Mouse (Mus musculus) thymus, adult 2 months (tissue): ENCODE data around the gene Klhl32. TPM values are rescaled to one million over a fixed set of nuclear protein-coding genes. Genes with fewer than 3 reads are reported as not detected.

Experiments used
- DNase-seq: peaks from one replicate; pipeline ENCODE4 v3.0.0; 2021
- H3K27ac ChIP-seq: fragments of 200-500 bp; 2 replicates; pipeline ENCODE4 v1.5.1; 2012; ENCODE audit warnings: low read length, control low read depth; ENCODE audit not compliant: control insufficient read depth, insufficient read depth
- H3K27me3 ChIP-seq: fragments of 200-500 bp; 2 replicates; pipeline ENCODE4 v1.6.1; 2012; ENCODE audit warnings: mild to moderate bottlenecking, low read length, moderate library complexity, mixed read lengths; ENCODE audit not compliant: control insufficient read depth, insufficient read depth
- H3K36me3 ChIP-seq: fragments of 200-500 bp; 2 replicates; pipeline ENCODE4 v1.6.1; 2012; ENCODE audit warnings: mild to moderate bottlenecking, low read length, moderate library complexity; ENCODE audit not compliant: control insufficient read depth, insufficient read depth
- H3K4me1 ChIP-seq: fragments of 200-500 bp; replicated peaks from 2 replicates; pipeline ENCODE4 v1.6.1; 2012; ENCODE audit warnings: low read length; ENCODE audit not compliant: control insufficient read depth, insufficient read depth
- H3K4me3 ChIP-seq: fragments of 200-500 bp; 2 replicates; pipeline ENCODE4 v1.5.1; 2012; ENCODE audit warnings: mild to moderate bottlenecking, low read length, control low read depth, moderate library complexity; ENCODE audit not compliant: control insufficient read depth, insufficient read depth
- CTCF ChIP-seq: fragments of 200-500 bp; IDR thresholded peaks from 2 replicates; pipeline ENCODE4 v1.5.1; 2012; ENCODE audit warnings: mild to moderate bottlenecking, control low read depth, low read length, moderate library complexity, borderline replicate concordance; ENCODE audit not compliant: control insufficient read depth, poor library complexity, insufficient read depth; ENCODE audit errors: extremely low read depth
- POLR2A ChIP-seq: fragments of 200-500 bp; IDR thresholded peaks from 2 replicates; pipeline ENCODE4 v1.6.1; 2012; ENCODE audit warnings: mild to moderate bottlenecking, low read length, control low read depth, moderate library complexity; ENCODE audit not compliant: control insufficient read depth, poor library complexity, insufficient read depth; ENCODE audit errors: extremely low read depth
- WGBS: fragments of 180-500 bp; shearing (Covaris S2); methylation state at CpG from one replicate; pipeline ENCODE4 v1.1.7; 2018; 5-methylcytosine and 5-hydroxymethylcytosine counted together
- polyA plus RNA-seq: library from polyadenylated mRNA; depleted of rRNA; stranded (reverse); fragments of >200 nt; gene quantifications from 2 replicates; pipeline ENCODE4 v1.2.3, GENCODE M21; 2012

Gene Klhl32
- polyA plus RNA-seq, 1 experiment: 0.49 TPM

DNA sequence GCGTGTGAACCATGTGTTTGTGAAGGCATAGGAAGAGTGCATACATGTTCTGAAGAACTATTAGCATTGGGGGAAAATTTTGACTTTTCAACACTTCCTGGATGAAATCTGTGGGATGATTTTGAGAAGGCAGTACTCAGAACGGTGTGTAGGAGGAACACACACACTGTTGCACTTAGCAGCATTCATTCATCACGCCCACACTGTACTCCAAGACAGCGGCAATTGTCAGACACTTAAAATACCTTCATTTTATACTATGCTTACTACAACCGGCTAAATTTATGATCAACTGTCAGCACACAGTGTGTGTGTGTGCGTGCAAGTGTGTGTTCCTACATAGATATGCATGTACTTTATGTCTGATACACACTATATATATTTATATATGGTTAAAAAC, 113.8 kb downstream of the Klhl32 start:
- Histone ChIP-seq H3K27ac (no peak overlapping the region), H3K4me1 (no peaks in the 10 kb centered on the region), H3K36me3 (no peaks in the 10 kb centered on the region), H3K27me3 (no peaks in the 10 kb centered on the region), H3K4me3 (no peak overlapping the region)
- 91% methylated on average over 6 of the region's 6 CpGs for WGBS
- no peak for DNase-seq
- TF ChIP-seq POLR2A: no peak
- no peak for TF ChIP-seq CTCF

DNA sequence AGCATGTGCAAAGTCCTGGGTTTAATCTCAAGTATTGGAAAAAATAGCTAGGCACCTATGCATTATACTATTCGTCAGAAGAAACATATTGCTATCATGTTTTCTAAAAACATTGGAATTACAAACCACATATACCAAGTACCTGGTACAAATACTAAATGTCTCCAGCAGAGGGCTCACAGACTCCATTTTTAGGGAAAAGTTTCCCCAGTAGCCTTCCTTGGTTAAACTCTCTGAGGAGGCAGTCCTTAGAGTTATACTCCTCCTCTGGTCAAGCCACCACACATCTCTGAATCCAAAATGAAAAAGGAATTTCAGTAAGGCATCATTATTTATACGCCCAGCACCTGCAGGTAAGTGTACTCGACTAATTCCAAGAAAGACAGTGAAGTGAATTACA, 130.1 kb downstream of the Klhl32 start:
- peak; percentile 4 for DNase-seq
- Histone ChIP-seq H3K4me1 (no peaks in the 10 kb centered on the region), H3K27ac (no peak overlapping the region), H3K27me3 (no peaks in the 10 kb centered on the region), H3K36me3 (no peaks in the 10 kb centered on the region), H3K4me3 (no peak overlapping the region)
- TF ChIP-seq CTCF: no peak
- 41% methylated on average over 3 of the region's 3 CpGs for WGBS

DNA sequence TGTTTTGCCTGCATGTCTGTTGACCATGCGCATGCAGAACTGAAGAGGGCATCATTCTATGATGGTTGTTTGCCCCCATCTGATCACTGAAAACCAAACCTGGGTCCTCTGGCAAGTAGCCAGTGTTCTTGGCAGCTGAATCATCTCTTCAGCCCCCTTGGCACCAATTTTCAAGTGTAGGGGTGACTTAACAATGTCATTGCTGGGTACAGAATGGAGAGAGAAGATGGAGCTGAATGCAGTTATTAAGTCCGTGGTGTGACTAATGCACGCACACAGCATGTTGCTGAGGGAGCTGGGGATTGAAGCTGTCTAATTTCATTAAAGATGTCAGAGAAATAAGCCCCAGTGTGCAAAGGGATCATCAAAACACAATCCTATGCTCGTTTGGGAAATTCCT, 135.4 kb downstream of the Klhl32 start:
- DNase-seq: no peak
- WGBS: 76% methylated on average over 4 of the region's 4 CpGs
- Histone ChIP-seq H3K27ac (no peak overlapping the region), H3K4me1 (no peaks in the 10 kb centered on the region), H3K27me3 (no peaks in the 10 kb centered on the region), H3K36me3 (no peaks in the 10 kb centered on the region), H3K4me3 (no peak overlapping the region)
- TF ChIP-seq CTCF: no peak
- no peak for TF ChIP-seq POLR2A

DNA sequence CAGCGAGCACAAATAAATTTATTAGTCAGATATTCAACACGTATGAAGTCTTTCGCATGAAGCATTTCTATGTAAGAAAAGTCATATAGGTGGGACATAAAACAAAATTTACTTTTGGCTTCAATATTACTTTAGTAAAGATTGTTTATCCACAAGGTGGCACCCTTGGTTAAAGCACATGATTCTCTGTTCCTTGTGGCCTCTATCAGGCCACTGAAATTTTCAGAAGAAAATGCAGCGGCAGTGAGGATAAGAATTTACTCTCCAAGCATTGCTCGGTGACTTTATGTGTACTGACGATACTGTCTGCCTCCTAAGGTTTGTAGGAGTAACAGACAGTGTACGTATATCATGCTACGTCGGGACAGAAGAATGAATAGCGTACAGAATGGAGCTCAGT, 136.6 kb downstream of the Klhl32 start:
- no peaks in the 10 kb centered on the region for H3K27me3 ChIP-seq
- H3K27ac ChIP-seq: no peak overlapping the region
- 88% methylated on average over 10 of the region's 10 CpGs for WGBS
- no peak for TF ChIP-seq POLR2A
- no peak for TF ChIP-seq CTCF
- no peaks in the 10 kb centered on the region for H3K36me3 ChIP-seq
- DNase-seq: no peak
- no peaks in the 10 kb centered on the region for H3K4me1 ChIP-seq
- no peak overlapping the region for H3K4me3 ChIP-seq

DNA sequence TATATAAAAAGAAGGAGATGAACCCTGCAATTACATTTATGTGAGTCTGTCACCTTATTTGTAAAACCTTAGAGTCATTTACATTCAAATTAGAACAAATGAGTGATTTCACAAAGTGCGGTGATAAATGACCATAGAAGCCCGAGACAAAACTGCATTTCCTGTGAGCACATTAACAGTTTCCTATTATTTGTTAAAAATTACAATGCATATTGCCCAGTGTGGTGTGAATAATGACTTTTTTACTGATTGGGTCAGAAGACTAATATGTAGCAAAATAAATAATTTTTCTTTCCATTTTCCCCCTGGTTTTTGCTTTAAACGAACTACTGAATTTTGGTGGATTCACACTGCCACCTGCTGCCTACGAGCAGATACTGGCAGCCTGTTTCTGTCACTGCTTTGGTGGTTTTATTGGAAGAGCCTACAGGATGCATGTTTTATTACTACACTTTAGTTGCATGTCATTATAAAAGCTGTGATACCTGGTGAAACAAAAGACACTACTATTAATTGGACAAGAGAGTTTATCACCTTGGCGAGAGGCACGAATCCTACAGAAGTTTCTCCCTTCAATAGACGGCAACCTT, 152.3 kb downstream of the Klhl32 start:
- TF ChIP-seq POLR2A: no peak
- TF ChIP-seq CTCF: no peak
- WGBS: 65% methylated on average over 7 of the region's 7 CpGs
- no peaks in the 10 kb centered on the region for H3K27me3 ChIP-seq
- H3K4me1 ChIP-seq: no peaks in the 10 kb centered on the region
- no peak overlapping the region for H3K4me3 ChIP-seq
- DNase-seq: no peak
- no peak overlapping the region for H3K27ac ChIP-seq
- no peaks in the 10 kb centered on the region for H3K36me3 ChIP-seq

DNA sequence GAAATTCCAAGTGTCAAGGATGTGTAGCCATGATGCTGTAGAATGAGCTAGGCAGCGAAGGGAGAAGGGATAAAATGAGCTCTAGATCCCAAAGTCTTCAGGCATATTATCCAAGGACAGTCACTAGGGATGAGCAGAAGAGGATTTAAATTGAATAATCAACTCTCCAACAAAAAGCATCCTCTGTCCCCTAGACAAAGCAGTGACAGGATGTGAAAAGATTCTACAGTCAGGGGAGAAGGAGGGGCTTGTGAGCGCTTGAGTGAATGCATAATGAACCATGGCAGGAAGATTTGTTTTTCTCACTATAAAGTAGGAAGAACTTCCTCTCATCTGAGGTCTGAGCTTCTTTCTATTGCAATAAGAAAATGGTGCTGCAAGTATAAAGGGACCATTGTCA, 170.8 kb downstream of the Klhl32 start:
- Histone ChIP-seq H3K36me3 (no peaks in the 10 kb centered on the region), H3K27me3 (no peaks in the 10 kb centered on the region), H3K4me3 (no peak overlapping the region), H3K4me1 (no peaks in the 10 kb centered on the region), H3K27ac (no peak overlapping the region)
- no peak for DNase-seq
- TF ChIP-seq CTCF (no peak), POLR2A (no peak)
- WGBS: 84% methylated on average over 2 of the region's 2 CpGs

DNA sequence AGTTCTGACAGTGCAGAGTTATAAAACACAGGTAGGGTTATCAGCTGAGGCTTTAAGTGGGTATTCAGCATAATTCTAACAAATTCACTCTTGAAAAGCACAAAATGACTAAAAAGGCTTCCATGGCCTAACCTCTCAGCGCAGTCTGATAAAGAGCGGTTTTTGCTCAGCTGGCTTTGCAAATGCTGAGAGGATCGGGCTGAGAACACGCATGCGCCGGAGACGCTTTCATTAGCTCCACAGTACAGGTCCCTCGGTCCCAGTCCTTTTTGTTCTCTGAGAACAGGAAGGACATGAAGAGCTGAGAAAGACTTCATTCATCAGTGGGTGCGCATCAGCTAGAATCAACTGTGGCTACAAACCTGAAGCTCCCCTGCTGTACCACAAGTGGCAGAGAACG, 180.9 kb downstream of the Klhl32 start:
- DNase-seq: no peak
- Histone ChIP-seq H3K27ac (no peak overlapping the region), H3K4me1 (no peaks in the 10 kb centered on the region; the same call in 1 of the 2 replicates), H3K4me3 (no peak overlapping the region), H3K36me3 (no peaks in the 10 kb centered on the region), H3K27me3 (no peaks in the 10 kb centered on the region)
- WGBS: 95% methylated on average over 10 of the region's 10 CpGs
- TF ChIP-seq CTCF (no peak), POLR2A (no peak)
